Mouse (Mus musculus): ENCODE data around the gene Ppip5k1.

- no peak for TF ChIP-seq CTCF (IDR thresholded peaks at IDR 0.05; ENCODE audit: low read depth)
- no peak for TF ChIP-seq EP300 (IDR thresholded peaks at IDR 0.05; ENCODE audit: low read depth)
Measured at GRCm38 (mm10) chr2:121372266-121372665, 17.1 kb upstream of the Ppip5k1 start.
